ENCODE assay signal across 28 mouse cellular contexts in the genomic region with DNA sequence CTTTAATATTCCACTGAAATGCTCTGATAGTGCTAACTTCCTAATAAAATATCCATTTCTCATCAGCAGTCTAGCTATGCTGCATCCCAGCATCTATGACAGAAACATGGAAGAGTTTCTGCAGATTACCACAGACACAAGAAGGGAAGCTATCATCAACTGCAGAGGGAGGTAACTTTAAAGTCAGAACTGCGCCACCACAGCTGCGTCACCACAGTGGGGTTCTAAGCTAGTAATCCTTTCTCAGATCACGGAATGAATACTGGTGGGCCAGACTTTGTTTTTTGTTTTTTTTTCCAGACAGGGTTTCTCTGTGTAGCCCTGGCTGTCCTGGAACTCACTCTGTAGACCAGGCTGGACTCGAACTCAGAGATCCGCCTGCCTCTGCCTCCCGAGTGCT. TPM values are rescaled to one million over a fixed set of nuclear protein-coding genes. Genes with fewer than 3 reads are reported as not detected.
DNase-seq lines count a peak whose midpoint lies in the region; ATAC-seq and TF ChIP-seq lines count a peak whose summit lies in the region.
"Had no signal": no experiment of that assay in that cellular context is flagged by ENCODE, and none has a peak within 500 bp of the region (broad histone marks: within the 10 kb centered on the region; RNA-seq: fewer than 3 reads in every experiment).

No protein-coding gene starts in this region.

- H3K36me3 ChIP-seq in embryonic facial prominence, embryonic 13.5 days, result peaks cover 6% of the 10 kb centered on the region
- peaks cover 14% of the 10 kb centered on the region; the same call in 1 of the 2 replicates for H3K36me3 ChIP-seq in embryonic facial prominence, embryonic 10.5 days (replicated peaks)
- H3K36me3 ChIP-seq in lung, embryonic 16.5 days (ENCODE audit: control insufficient read depth, insufficient read depth, low read length), result no peaks in the 10 kb centered on the region
- no peaks in the 10 kb centered on the region for H3K36me3 ChIP-seq in forebrain, embryonic 15.5 days
- H3K36me3 ChIP-seq: embryonic facial prominence, embryonic 15.5 days; hindbrain, embryonic 12.5 days; kidney, embryonic 15.5 days; limb, embryonic 13.5 days had no signal

- no peak for TF ChIP-seq CTCF in lung, adult 2 months (IDR thresholded peaks at IDR 0.05; ENCODE audit: insufficient read depth, low read length)

- no peak overlapping the region for H3K9ac ChIP-seq in embryonic facial prominence, embryonic 13.5 days
- H3K9ac ChIP-seq in lung, embryonic 16.5 days (ENCODE audit: low read length), result no peak overlapping the region
- H3K9ac ChIP-seq in forebrain, embryonic 15.5 days (replicated peaks), result no peak overlapping the region
- H3K9ac ChIP-seq: embryonic facial prominence, embryonic 15.5 days; forebrain, embryonic 13.5 days; hindbrain, embryonic 12.5 days; kidney, embryonic 15.5 days; limb, embryonic 13.5 days; liver, embryonic 14.5 days; midbrain, embryonic 13.5 days; neural tube, embryonic 13.5 days had no signal

- ATAC-seq in embryonic facial prominence, embryonic 13.5 days (ENCODE audit: insufficient number of reproducible peaks, insufficient read depth, low FRiP score, low TSS enrichment, low read depth), result no peak
- no peak for ATAC-seq in lung, embryonic 16.5 days (ENCODE audit: low read depth)
- 0 out of 2 replicates have a peak, but pooled peaks have one; percentile 7 for ATAC-seq in common myeloid progenitor, adult 5-6 weeks (replicated peaks; ENCODE audit: low read depth, poor library complexity, severe bottlenecking)
- ATAC-seq in forebrain, embryonic 15.5 days (replicated peaks), result no peak
- ATAC-seq: forebrain, embryonic 13.5 days; midbrain, embryonic 13.5 days had no signal

- 97% methylated on average over 6 of the region's 6 CpGs for WGBS in embryonic facial prominence, embryonic 13.5 days
- WGBS in embryonic facial prominence, embryonic 10.5 days, result 93% methylated on average over 6 of the region's 6 CpGs
- 91% methylated on average over 6 of the region's 6 CpGs for WGBS in lung, embryonic 16.5 days
- WGBS in lung, adult 2 months, result 97% methylated on average over 6 of the region's 6 CpGs
- WGBS in forebrain, embryonic 15.5 days, result 95% methylated on average over 6 of the region's 6 CpGs

- H3K4me3 ChIP-seq in embryonic facial prominence, embryonic 13.5 days, result no peak overlapping the region
- no peak overlapping the region for H3K4me3 ChIP-seq in embryonic facial prominence, embryonic 10.5 days
- H3K4me3 ChIP-seq in lung, embryonic 16.5 days (ENCODE audit: low read length), result no peak overlapping the region
- H3K4me3 ChIP-seq in lung, adult 2 months (replicated peaks; ENCODE audit: extremely low read depth, low read depth, low read length), result no peak overlapping the region
- no peak overlapping the region for H3K4me3 ChIP-seq in forebrain, embryonic 15.5 days
- H3K4me3 ChIP-seq: embryonic facial prominence, embryonic 15.5 days; forebrain, embryonic 13.5 days; hindbrain, embryonic 12.5 days; kidney, embryonic 15.5 days; limb, embryonic 13.5 days; midbrain, embryonic 13.5 days; neural tube, embryonic 13.5 days had no signal

- no peaks in the 10 kb centered on the region for H3K27me3 ChIP-seq in embryonic facial prominence, embryonic 13.5 days
- no peaks in the 10 kb centered on the region for H3K27me3 ChIP-seq in embryonic facial prominence, embryonic 10.5 days (replicated peaks; ENCODE audit: low read depth, poor library complexity, severe bottlenecking)
- no peaks in the 10 kb centered on the region for H3K27me3 ChIP-seq in lung, embryonic 16.5 days (ENCODE audit: control insufficient read depth, insufficient read depth, low read depth, low read length)
- no peaks in the 10 kb centered on the region for H3K27me3 ChIP-seq in forebrain, embryonic 15.5 days
- H3K27me3 ChIP-seq: embryonic facial prominence, embryonic 15.5 days; forebrain, embryonic 13.5 days; hindbrain, embryonic 12.5 days; kidney, embryonic 15.5 days; limb, embryonic 13.5 days; midbrain, embryonic 13.5 days; neural tube, embryonic 13.5 days had no signal

- peaks cover 6% of the 10 kb centered on the region for H3K4me1 ChIP-seq in embryonic facial prominence, embryonic 13.5 days
- peaks cover 5% of the 10 kb centered on the region for H3K4me1 ChIP-seq in embryonic facial prominence, embryonic 10.5 days
- peaks cover 25% of the 10 kb centered on the region for H3K4me1 ChIP-seq in lung, embryonic 16.5 days (replicated peaks; ENCODE audit: control insufficient read depth, insufficient read depth, low read length)
- H3K4me1 ChIP-seq in lung, adult 2 months (ENCODE audit: control insufficient read depth, insufficient read depth, low read length), result peaks cover 9% of the 10 kb centered on the region
- H3K4me1 ChIP-seq in forebrain, embryonic 15.5 days, result no peaks in the 10 kb centered on the region
- H3K4me1 ChIP-seq: embryonic facial prominence, embryonic 15.5 days; limb, embryonic 13.5 days had no signal

- H3K27ac ChIP-seq in embryonic facial prominence, embryonic 13.5 days, result peak overlapping the region; percentile 78; the same call in 1 of the 2 replicates
- H3K27ac ChIP-seq in embryonic facial prominence, embryonic 10.5 days (replicated peaks), result no peak overlapping the region
- 0 out of 2 replicates have a peak overlapping the region, but pooled peaks have one; percentile 55 for H3K27ac ChIP-seq in lung, embryonic 16.5 days (ENCODE audit: low read length)
- no peak overlapping the region for H3K27ac ChIP-seq in forebrain, embryonic 15.5 days (replicated peaks)
- H3K27ac ChIP-seq: forebrain, embryonic 13.5 days; hindbrain, embryonic 12.5 days; kidney, embryonic 15.5 days; limb, embryonic 13.5 days; liver, embryonic 14.5 days; macrophage; midbrain, embryonic 13.5 days; neural tube, embryonic 13.5 days had no signal

- no peak for TF ChIP-seq POLR2A in lung, adult 2 months (IDR thresholded peaks at IDR 0.05; ENCODE audit: borderline replicate concordance, extremely low read depth, low read depth, low read length)

- no peaks in the 10 kb centered on the region for H3K9me3 ChIP-seq in embryonic facial prominence, embryonic 13.5 days
- H3K9me3 ChIP-seq in embryonic facial prominence, embryonic 10.5 days, result no peaks in the 10 kb centered on the region
- no peaks in the 10 kb centered on the region for H3K9me3 ChIP-seq in lung, embryonic 16.5 days (ENCODE audit: control insufficient read depth, low read length)
- H3K9me3 ChIP-seq in forebrain, embryonic 15.5 days, result no peaks in the 10 kb centered on the region
- H3K9me3 ChIP-seq: embryonic facial prominence, embryonic 15.5 days; forebrain, embryonic 13.5 days; hindbrain, embryonic 12.5 days; kidney, embryonic 15.5 days; limb, embryonic 13.5 days; midbrain, embryonic 13.5 days; neural tube, embryonic 13.5 days had no signal

- no peak overlapping the region for H3K4me2 ChIP-seq in embryonic facial prominence, embryonic 13.5 days
- no peak overlapping the region for H3K4me2 ChIP-seq in lung, embryonic 16.5 days (ENCODE audit: low read depth, low read length)
- H3K4me2 ChIP-seq in forebrain, embryonic 15.5 days (replicated peaks), result no peak overlapping the region
- H3K4me2 ChIP-seq: embryonic facial prominence, embryonic 15.5 days; forebrain, embryonic 13.5 days; heart, embryonic 11.5 days; hindbrain, embryonic 12.5 days; kidney, embryonic 15.5 days; limb, embryonic 13.5 days; midbrain, embryonic 13.5 days; neural tube, embryonic 13.5 days had no signal

- no peak for DNase-seq in embryonic facial prominence, embryonic 10.5 days (ENCODE audit: low spot score)
- no peak for DNase-seq in lung, adult 2 months
- peak; percentile 79 for DNase-seq in CD4-positive helper T cell, adult 2 months (ENCODE audit: low read depth, low spot score)
- DNase-seq in cerebellum, postnatal 10 days, result no peak
- DNase-seq: adrenal gland, postnatal 10 days; cerebellum, adult 8-10 months; cerebellum, postnatal 36 days; embryo, embryonic 11 days; gastrocnemius, postnatal 25 days; heart, adult 18-20 months; heart, postnatal 36 days; kidney, postnatal 25 days; lung, postnatal 10 days; spleen, adult 18-20 months had no signal

RNA-seq across cellular contexts. Expression of gene Tubd1, which starts 50.6 kb away (rescaled TPM):
- polyA plus RNA-seq in embryonic facial prominence, embryonic 13.5 days (2015; fragmentation: Nextera tagmentation; extraction: Ambion mirVana), result 13.5 and 13.8 TPM in 2 replicates
- polyA plus RNA-seq in embryonic facial prominence, embryonic 10.5 days (2016; fragmentation: Nextera tagmentation; extraction: Ambion mirVana), result 13.2 and 14.8 TPM in 2 replicates
- polyA plus RNA-seq in lung, embryonic 16.5 days (2015; fragmentation: Nextera tagmentation; extraction: Ambion mirVana), result 13.3 and 14.0 TPM in 2 replicates
- 2.6 and 4.0 TPM in 2 replicates for polyA plus RNA-seq in lung, adult 2 months (2012; rRNA removed)
- 12.1 and 15.2 TPM in 2 replicates for total RNA-seq in common myeloid progenitor, adult 5-6 weeks (2017)
- polyA plus RNA-seq in forebrain, embryonic 15.5 days (2015; fragmentation: Nextera tagmentation; extraction: Ambion mirVana), result 8.8 and 8.9 TPM in 2 replicates

RNA-seq across cellular contexts. Expression of gene Rps6kb1, which starts 50.8 kb away (rescaled TPM):
- polyA plus RNA-seq in embryonic facial prominence, embryonic 13.5 days (2015; fragmentation: Nextera tagmentation; extraction: Ambion mirVana), result 77.8 and 78.9 TPM in 2 replicates
- polyA plus RNA-seq in embryonic facial prominence, embryonic 10.5 days (2016; fragmentation: Nextera tagmentation; extraction: Ambion mirVana), result 63.0 and 66.9 TPM in 2 replicates
- polyA plus RNA-seq in lung, embryonic 16.5 days (2015; fragmentation: Nextera tagmentation; extraction: Ambion mirVana), result 56.4 and 62.1 TPM in 2 replicates
- polyA plus RNA-seq in lung, adult 2 months (2012; rRNA removed), result 5.3 and 7.4 TPM in 2 replicates
- total RNA-seq in common myeloid progenitor, adult 5-6 weeks (2017), result 39.6 and 76.3 TPM in 2 replicates
- 63.1 and 63.8 TPM in 2 replicates for polyA plus RNA-seq in forebrain, embryonic 15.5 days (2015; fragmentation: Nextera tagmentation; extraction: Ambion mirVana)

Comparison
In these comparisons a context has a peak if more than half of its experiments do, and no peak if none do; other contexts are left out.
1. H3K27ac ChIP-seq: peak in embryonic facial prominence, embryonic 13.5 days (single experiment) and lung, embryonic 16.5 days (single experiment); none in embryonic facial prominence, embryonic 10.5 days (single experiment) and forebrain, embryonic 15.5 days (single experiment).